ENCODE assay signal across 18 mouse cellular contexts in genomic region chr6:93845498-93845897, GRCm38 (mm10).
DNase-seq lines count a peak whose midpoint lies in the region; ATAC-seq and TF ChIP-seq lines count a peak whose summit lies in the region.
"Had no signal": no experiment of that assay in that cellular context is flagged by ENCODE, and none has a peak within 500 bp of the region (broad histone marks: within the 10 kb centered on the region; RNA-seq: fewer than 3 reads in every experiment).

No protein-coding gene starts in this region.

- H3K36me3 ChIP-seq in forebrain, postnatal 0 days (ENCODE audit: insufficient read depth) = no peaks in the 10 kb centered on the region
- H3K36me3 ChIP-seq in forebrain, embryonic 10.5 days (replicated peaks) = peaks cover 2% of the 10 kb centered on the region; the same call in 1 of the 2 replicates
- H3K36me3 ChIP-seq in stomach, postnatal 0 days (ENCODE audit: control insufficient read depth, insufficient read depth, low read length) = no peaks in the 10 kb centered on the region
- H3K36me3 ChIP-seq: embryonic facial prominence, embryonic 13.5 days; heart, embryonic 10.5 days; hindbrain, embryonic 13.5 days had no signal

- DNase-seq in forebrain, postnatal 0 days = peak; percentile 27
- no peak for DNase-seq in forebrain, embryonic 10.5 days (ENCODE audit: extremely low spot score, low spot score)
- peak; percentile 22 to 23 for DNase-seq in layer of hippocampus, adult 2 months (ENCODE audit: low spot score in 2 of 2)
- no peak for DNase-seq in layer of hippocampus, postnatal 36 days
- DNase-seq in brain, adult 2 months (ENCODE audit: low read depth, low spot score) = peak; percentile 78
- peak; percentile 87 for DNase-seq in brain, embryonic 14.5 days (ENCODE audit: low read depth)
- DNase-seq in stomach, postnatal 0 days (ENCODE audit: low spot score) = no peak
- DNase-seq: adrenal gland, adult 2 months; adrenal gland, postnatal 25 days; cerebellum, adult 11-12 months; cerebellum, postnatal 36 days; gastrocnemius, postnatal 36 days; heart, postnatal 14 days; kidney, adult 11 months had no signal

- H3K9ac ChIP-seq in forebrain, postnatal 0 days = no peak overlapping the region
- H3K9ac ChIP-seq in stomach, postnatal 0 days (ENCODE audit: low read length) = no peak overlapping the region
- H3K9ac ChIP-seq: embryonic facial prominence, embryonic 13.5 days; hindbrain, embryonic 13.5 days had no signal

- H3K27ac ChIP-seq in forebrain, postnatal 0 days (ENCODE audit: low read depth, low read length) = no peak overlapping the region
- H3K27ac ChIP-seq in forebrain, embryonic 10.5 days = no peak overlapping the region
- no peak overlapping the region for H3K27ac ChIP-seq in layer of hippocampus, adult 2 months
- no peak overlapping the region for H3K27ac ChIP-seq in stomach, postnatal 0 days (replicated peaks)
- H3K27ac ChIP-seq: embryonic facial prominence, embryonic 13.5 days; heart, embryonic 10.5 days; hindbrain, embryonic 13.5 days; hindbrain, postnatal 0 days had no signal

- TF ChIP-seq POLR2A in brain, embryonic 14.5 days (IDR thresholded peaks at IDR 0.05; ENCODE audit: borderline replicate concordance, extremely low read depth, insufficient read depth, insufficient read length, poor library complexity, severe bottlenecking) = no peak

- peaks cover 12% of the 10 kb centered on the region for H3K4me1 ChIP-seq in forebrain, postnatal 0 days (ENCODE audit: insufficient read depth)
- H3K4me1 ChIP-seq in forebrain, embryonic 10.5 days = peaks cover 42% of the 10 kb centered on the region
- no peaks in the 10 kb centered on the region for H3K4me1 ChIP-seq in stomach, postnatal 0 days (replicated peaks; ENCODE audit: control insufficient read depth, insufficient read depth)

- no peak for ATAC-seq in forebrain, postnatal 0 days
- ATAC-seq in stomach, postnatal 0 days (ENCODE audit: low FRiP score, low TSS enrichment) = no peak
- ATAC-seq: hindbrain, postnatal 0 days had no signal

- TF ChIP-seq EP300 in stomach, postnatal 0 days (optimal IDR thresholded peaks at IDR 0.05) = no peak

- WGBS in forebrain, postnatal 0 days = 31% methylated on average over 3 of the region's 3 CpGs
- WGBS in forebrain, embryonic 10.5 days = 94% methylated on average over 3 of the region's 3 CpGs
- 82% methylated on average over 3 of the region's 3 CpGs for WGBS in stomach, postnatal 0 days

- no peaks in the 10 kb centered on the region for H3K27me3 ChIP-seq in forebrain, postnatal 0 days (ENCODE audit: insufficient read depth, low read length)
- no peaks in the 10 kb centered on the region for H3K27me3 ChIP-seq in forebrain, embryonic 10.5 days (ENCODE audit: poor library complexity, severe bottlenecking)
- H3K27me3 ChIP-seq in stomach, postnatal 0 days (ENCODE audit: control insufficient read depth, insufficient read depth, low read length) = no peaks in the 10 kb centered on the region
- H3K27me3 ChIP-seq: embryonic facial prominence, embryonic 13.5 days; hindbrain, embryonic 13.5 days had no signal

- no peak overlapping the region for H3K4me2 ChIP-seq in forebrain, postnatal 0 days (ENCODE audit: low read depth)
- no peak overlapping the region for H3K4me2 ChIP-seq in stomach, postnatal 0 days (replicated peaks; ENCODE audit: low read depth)
- H3K4me2 ChIP-seq: embryonic facial prominence, embryonic 13.5 days; hindbrain, embryonic 13.5 days had no signal

- no peak for TF ChIP-seq CTCF in forebrain, postnatal 0 days (IDR thresholded peaks at IDR 0.05; ENCODE audit: low read depth)
- TF ChIP-seq CTCF in layer of hippocampus, adult 2 months (conservative IDR thresholded peaks at IDR 0.05) = no peak
- no peak for TF ChIP-seq CTCF in brain, embryonic 14.5 days (IDR thresholded peaks at IDR 0.05; ENCODE audit: borderline replicate concordance, extremely low read depth, insufficient read depth, insufficient read length)
- TF ChIP-seq CTCF in stomach, postnatal 0 days (IDR thresholded peaks at IDR 0.05; ENCODE audit: low read depth) = no peak

- no peak overlapping the region for H3K4me3 ChIP-seq in forebrain, postnatal 0 days (ENCODE audit: low read depth, low read length)
- no peak overlapping the region for H3K4me3 ChIP-seq in forebrain, embryonic 10.5 days
- no peak overlapping the region for H3K4me3 ChIP-seq in layer of hippocampus, adult 2 months
- H3K4me3 ChIP-seq in stomach, postnatal 0 days (ENCODE audit: low read depth, low read length) = no peak overlapping the region
- H3K4me3 ChIP-seq: embryonic facial prominence, embryonic 13.5 days; heart, embryonic 10.5 days; hindbrain, embryonic 13.5 days had no signal

- H3K9me3 ChIP-seq in forebrain, postnatal 0 days (ENCODE audit: low read length) = no peaks in the 10 kb centered on the region
- H3K9me3 ChIP-seq in forebrain, embryonic 10.5 days = no peaks in the 10 kb centered on the region
- no peaks in the 10 kb centered on the region for H3K9me3 ChIP-seq in stomach, postnatal 0 days (ENCODE audit: control insufficient read depth, low read length)
- H3K9me3 ChIP-seq: embryonic facial prominence, embryonic 13.5 days; heart, embryonic 10.5 days; hindbrain, embryonic 13.5 days had no signal

Comparison
In these comparisons a context has a peak if more than half of its experiments do, and no peak if none do; other contexts are left out.
1. DNase-seq: peak in forebrain, postnatal 0 days (single experiment), layer of hippocampus, adult 2 months (2 of 2), brain, adult 2 months (single experiment) and brain, embryonic 14.5 days (single experiment); none in forebrain, embryonic 10.5 days (single experiment), layer of hippocampus, postnatal 36 days (0 of 2) and stomach, postnatal 0 days (single experiment).